Mouse (Mus musculus): ENCODE results near the gene Btnl4.

The Btnl4 gene

GRCm38 (mm10) chr17:34437120-34437519, 40.0 kb downstream of the Btnl4 start:
- DNase-seq (ENCODE audit: low spot score), result no peak

- DNase-seq (ENCODE audit: low spot score), result no peak
Measured at GRCm38 (mm10) chr17:34427597-34427996, 49.5 kb downstream of the Btnl4 start.

GRCm38 (mm10) chr17:34420014-34420413, 57.1 kb downstream of the Btnl4 start:
- no peak for DNase-seq (ENCODE audit: low spot score)

All from ovary, postnatal 10 days (tissue).